Mouse (Mus musculus) MN1 (cell line): ENCODE results near the gene Myo15b.
A peak's percentile ranks its signal among the peaks of the same experiment; 100 is the strongest.
"Not testable (repeated sequence)": the region's sequence is repeated elsewhere in the genome, so short reads cannot be mapped to it uniquely, and the experiment has no call there.

Source experiments
- DNase-seq: peaks from one replicate; pipeline ENCODE4 v3.0.0-alpha.2; 2016; ENCODE audit warnings: low spot score

Myo15b gene

GRCm38 (mm10) chr11:115831518-115831917 is 26.7 kb upstream of the Myo15b start:
- no peak for DNase-seq

- no peak for DNase-seq
Observed at GRCm38 (mm10) chr11:115832064-115832463, 26.1 kb upstream of the Myo15b start.

GRCm38 (mm10) chr11:115832523-115832922 is 25.7 kb upstream of the Myo15b start:
- DNase-seq, result no peak

- no peak for DNase-seq
Observed at GRCm38 (mm10) chr11:115833021-115833513, 25.1 kb upstream of the Myo15b start.

- DNase-seq, result no peak
Observed at GRCm38 (mm10) chr11:115834033-115834432, 24.2 kb upstream of the Myo15b start.

- DNase-seq, result peak; percentile 43
Observed at GRCm38 (mm10) chr11:115836656-115837395, 21.4 kb upstream of the Myo15b start.

- DNase-seq, result no peak
Observed at GRCm38 (mm10) chr11:115837606-115838345, 20.4 kb upstream of the Myo15b start.

GRCm38 (mm10) chr11:115838895-115839311 is 19.3 kb upstream of the Myo15b start:
- no peak for DNase-seq

GRCm38 (mm10) chr11:115839732-115840131 is 18.5 kb upstream of the Myo15b start:
- no peak for DNase-seq

GRCm38 (mm10) chr11:115841044-115841443 is 17.2 kb upstream of the Myo15b start:
- DNase-seq, result no peak

- DNase-seq, result no peak
Observed at GRCm38 (mm10) chr11:115841961-115842550, 16.1 kb upstream of the Myo15b start.

GRCm38 (mm10) chr11:115843141-115843890 is 14.9 kb upstream of the Myo15b start:
- DNase-seq, result no peak

- no peak for DNase-seq
Observed at GRCm38 (mm10) chr11:115843891-115844239, 14.3 kb upstream of the Myo15b start.

- DNase-seq, result no peak
Observed at GRCm38 (mm10) chr11:115844240-115844639, 14.0 kb upstream of the Myo15b start.

- no peak for DNase-seq
Observed at GRCm38 (mm10) chr11:115845819-115846218, 12.4 kb upstream of the Myo15b start.

GRCm38 (mm10) chr11:115854674-115855073 is 3.5 kb upstream of the Myo15b start:
- no peak for DNase-seq

GRCm38 (mm10) chr11:115857146-115857545 is 1.1 kb upstream of the Myo15b start:
- DNase-seq, result not testable (repeated sequence)

- DNase-seq, result no peak
Observed at GRCm38 (mm10) chr11:115857936-115858335, 270 bp upstream of the Myo15b start.

GRCm38 (mm10) chr11:115859143-115859945 is 1.1 kb downstream of the Myo15b start:
- DNase-seq, result no peak

GRCm38 (mm10) chr11:115863895-115864294 is 5.7 kb downstream of the Myo15b start:
- no peak for DNase-seq

- peak; percentile 32 for DNase-seq
Observed at GRCm38 (mm10) chr11:115869393-115869792, 11.2 kb downstream of the Myo15b start.
